Mouse (Mus musculus) myocyte (in vitro differentiated cells): ENCODE results near the gene Atp6ap1l.

Experiments
- CEBPB ChIP-seq: IDR thresholded peaks from 2 replicates; pipeline ENCODE4 v1.6.1; 2011; ENCODE audit warnings: mild to moderate bottlenecking, moderate library complexity; ENCODE audit not compliant: poor library complexity, insufficient read depth, severe bottlenecking
- E2F4 ChIP-seq: IDR thresholded peaks from one replicate; pipeline ENCODE4 v1.6.1; 2011; ENCODE audit warnings: mild to moderate bottlenecking, control low read depth, moderate library complexity; ENCODE audit not compliant: insufficient read depth
- MYOD1 ChIP-seq, 3 experiments: IDR thresholded peaks; one replicate each; pipeline ENCODE4 v1.6.1; 2011; ENCODE audit warnings: control low read depth in 2 of 3, low read depth in 2 of 3, mild to moderate bottlenecking in 2 of 3, moderate library complexity in 1 of 3; ENCODE audit not compliant: insufficient read length in 2 of 3, control insufficient read depth in 1 of 3
- MYOG ChIP-seq, 3 experiments: IDR thresholded peaks; one replicate each; pipeline ENCODE4 v1.6.1; 2011; ENCODE audit warnings: control low read depth in 2 of 3, low read depth in 2 of 3, mild to moderate bottlenecking in 2 of 3; ENCODE audit not compliant: insufficient read length in 2 of 3, control insufficient read depth in 1 of 3, insufficient read depth in 1 of 3
- POLR2A ChIP-seq: IDR thresholded peaks from one replicate; pipeline ENCODE4 v1.6.1; 2011; ENCODE audit warnings: low read depth, mild to moderate bottlenecking, control low read depth, moderate library complexity; ENCODE audit not compliant: insufficient read length

GRCm38 (mm10) chr13:90896821-90897220 lies 8.3 kb downstream of the Atp6ap1l start:
- TF ChIP-seq CEBPB (0 out of 2 replicates have a peak, but pooled peaks have one; percentile 14), POLR2A (no peak), MYOG (IDR thresholded peaks at IDR 0.05; ENCODE audit: control insufficient read depth in 1 of 3, insufficient read depth in 1 of 3, insufficient read length in 2 of 3, low read depth in 2 of 3) (no peak), E2F4 (no peak), MYOD1 (IDR thresholded peaks at IDR 0.05; ENCODE audit: control insufficient read depth in 1 of 3, insufficient read length in 2 of 3, low read depth in 2 of 3) (no peak)
